Mouse (Mus musculus) testis, adult 2 months (tissue): ENCODE results near the gene Ap1s3.

ENCODE experiments used
- CTCF ChIP-seq: fragments of 200-500 bp; IDR thresholded peaks from 2 replicates; pipeline ENCODE4 v1.5.1; 2012; ENCODE audit warnings: low read depth, mild to moderate bottlenecking, inconsistent platforms, low read length, moderate library complexity; ENCODE audit not compliant: control insufficient read depth, insufficient read depth, insufficient replicate concordance
- POLR2A ChIP-seq: fragments of 200-500 bp; IDR thresholded peaks from 2 replicates; pipeline ENCODE4 v1.6.1; 2012; ENCODE audit warnings: low read depth, mild to moderate bottlenecking, inconsistent platforms, low read length, moderate library complexity; ENCODE audit not compliant: control insufficient read depth

- TF ChIP-seq POLR2A = no peak
- no peak for TF ChIP-seq CTCF
Observed at GRCm38 (mm10) chr1:79619434-79619833, 52.3 kb downstream of the Ap1s3 start.
